In the genomic region with DNA sequence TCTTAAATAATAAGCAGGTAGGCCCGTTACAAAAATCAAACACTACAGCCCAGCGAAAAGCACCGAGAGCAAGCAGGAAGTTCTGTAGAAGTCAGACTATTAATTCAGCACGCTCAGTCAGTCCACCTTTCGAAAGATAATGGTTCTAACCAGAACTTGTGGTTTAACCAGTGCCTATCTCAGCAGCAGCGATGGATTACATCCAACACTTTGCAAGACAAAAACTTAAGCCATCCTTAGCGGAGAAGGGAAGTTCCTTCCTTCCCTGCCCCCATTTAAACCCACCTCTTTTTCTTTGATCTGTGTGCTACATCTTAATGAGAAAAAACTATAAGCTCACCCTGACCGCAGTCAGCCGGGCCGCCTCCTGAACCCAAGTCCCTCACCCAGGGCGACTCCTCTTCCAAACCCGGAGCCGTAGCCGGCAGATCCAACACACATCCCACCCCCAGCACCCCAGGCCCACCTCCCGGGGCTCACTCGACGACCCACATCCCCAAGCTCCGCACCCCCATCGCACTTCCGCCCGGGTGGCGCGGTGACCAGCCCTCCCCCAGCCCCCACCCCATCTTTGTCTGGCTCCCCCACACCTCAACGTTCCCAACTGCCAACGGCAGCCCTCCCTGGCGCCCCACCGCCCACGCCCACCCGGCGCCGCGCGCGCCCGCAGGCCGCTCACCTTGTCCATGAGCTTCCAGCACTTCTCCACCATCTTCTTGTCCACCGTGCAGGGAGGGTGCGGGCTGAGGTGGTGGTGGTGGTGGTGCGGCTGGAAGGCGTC, we compare ENCODE assay signal across 9 mouse cellular contexts. TPM values are rescaled to one million over a fixed set of nuclear protein-coding genes. Genes with fewer than 3 reads are reported as not detected.
DNase-seq lines count a peak whose midpoint lies in the region; ATAC-seq and TF ChIP-seq lines count a peak whose summit lies in the region.
"Had no signal": no experiment of that assay in that cellular context is flagged by ENCODE, and none has a peak within 500 bp of the region (broad histone marks: within the 10 kb centered on the region; RNA-seq: fewer than 3 reads in every experiment).

No protein-coding gene starts in this region.

- no peak for TF ChIP-seq POLR2A in embryonic fibroblast, embryonic 13.5 days (IDR thresholded peaks at IDR 0.05; ENCODE audit: low read depth, low read length)

- no peak for TF ChIP-seq CTCF in embryonic fibroblast, embryonic 13.5 days (IDR thresholded peaks at IDR 0.05; ENCODE audit: borderline replicate concordance, insufficient read depth, low read length)

- H3K27me3 ChIP-seq in midbrain, embryonic 10.5 days (ENCODE audit: low read depth, poor library complexity, severe bottlenecking), result no peaks in the 10 kb centered on the region

- H3K36me3 ChIP-seq in ES-E14 (ENCODE audit: control insufficient read depth, insufficient read depth, low read length, poor library complexity, severe bottlenecking), result peaks cover under 1% of the 10 kb centered on the region; the same call in 1 of the 2 replicates
- peaks cover under 1% of the 10 kb centered on the region; the same call in 1 of the 2 replicates for H3K36me3 ChIP-seq in midbrain, embryonic 10.5 days

- WGBS in midbrain, embryonic 10.5 days, result under 1% methylated on average over 40 of the region's 40 CpGs

- in situ Hi-C loops in ES-E14 (cut with MboI; ENCODE audit: low sequenced_read_pairs in 2 of 2, unreplicated experiment in 2 of 2), result no loop called here

- peak overlapping the region; percentile 92 for H3K9ac ChIP-seq in ES-E14 (ENCODE audit: insufficient read depth, low read depth, low read length, poor library complexity, severe bottlenecking)

- peak; percentile 23 for ATAC-seq in inflammation-experienced regulatory T-cells, adult 6 months

- H3K27ac ChIP-seq in ES-E14 (ENCODE audit: insufficient read depth, low read depth, low read length, poor library complexity, severe bottlenecking), result peak overlapping the region; percentile 74
- peak overlapping the region; percentile 90 for H3K27ac ChIP-seq in embryonic fibroblast, embryonic 13.5 days (ENCODE audit: insufficient read depth, low read length)
- peak overlapping the region; percentile 94 for H3K27ac ChIP-seq in midbrain, embryonic 10.5 days (replicated peaks)

- DNase-seq in kidney, adult 18-20 months, result peak; percentile 45
- DNase-seq in kidney, postnatal 10 days, result no peak
- DNase-seq in ES-E14 (ENCODE audit: low read depth, low spot score), result peak; percentile 25
- no peak for DNase-seq in midbrain, embryonic 10.5 days (ENCODE audit: low spot score)
- DNase-seq in thymus, postnatal 10 days (ENCODE audit: low spot score in 2 of 2), result peak; percentile 69 to 73
- no peak for DNase-seq in testis, postnatal 10 days (ENCODE audit: low spot score)

- H3K4me1 ChIP-seq in ES-E14 (ENCODE audit: control insufficient read depth in 2 of 2, insufficient read depth in 2 of 2, low read length in 2 of 2, poor library complexity in 1 of 2), result peaks cover 2 to 4% of the 10 kb centered on the region in 2 experiments; a peak in 2 of 4 replicates
- peaks cover 9% of the 10 kb centered on the region; the same call in 1 of the 2 replicates for H3K4me1 ChIP-seq in embryonic fibroblast, embryonic 13.5 days (ENCODE audit: control insufficient read depth, insufficient read depth, low read length)
- H3K4me1 ChIP-seq in midbrain, embryonic 10.5 days, result peaks cover 27% of the 10 kb centered on the region

- H3K4me3 ChIP-seq in ES-E14 (ENCODE audit: insufficient read depth in 1 of 2, low read depth in 1 of 2, low read length in 2 of 2, poor library complexity in 1 of 2, severe bottlenecking in 1 of 2), result peak overlapping the region; percentile 80 to 92
- peak overlapping the region; percentile 100 for H3K4me3 ChIP-seq in embryonic fibroblast, embryonic 13.5 days (ENCODE audit: insufficient read depth, low read length)
- peak overlapping the region; percentile 96 for H3K4me3 ChIP-seq in midbrain, embryonic 10.5 days

- H3K9me3 ChIP-seq in ES-E14 (ENCODE audit: control insufficient read depth, insufficient read depth, low read depth, low read length), result no peaks in the 10 kb centered on the region
- no peaks in the 10 kb centered on the region for H3K9me3 ChIP-seq in midbrain, embryonic 10.5 days (replicated peaks)

TF ChIP-seq in ES-E14, 5 proteins besides CTCF, POLR2A, EP300 and RAD21:
- TF ChIP-seq ZNF384 (IDR thresholded peaks at IDR 0.05; ENCODE audit: low read depth, low read length), result no peak
- no peak for TF ChIP-seq CHD2 (IDR thresholded peaks at IDR 0.05; ENCODE audit: low read depth, low read length)
- TF ChIP-seq HCFC1 (IDR thresholded peaks at IDR 0.05; ENCODE audit: borderline replicate concordance, insufficient read depth, low read length), result 0 out of 2 replicates have a peak, but pooled peaks have one; percentile 32

RNA-seq across cellular contexts. Expression of a gene that starts 0.6 kb away (rescaled TPM):
- 17.3 and 20.0 TPM in 2 replicates for total RNA-seq in ES-E14 (2012; rRNA removed)
- polyA plus RNA-seq in embryonic fibroblast, embryonic 13.5 days (2011; ENCODE audit: insufficient read length, low read depth, missing spikeins), result 44.1 and 47.7 TPM in 2 replicates
- 10 to 100 TPM; 17.9 to 31.2 (median 19.8) TPM for polyA plus RNA-seq in inflammation-experienced regulatory T-cells, adult 6 months (2017; shearing (Covaris generic))
- 21.7 and 25.5 TPM in 2 replicates for polyA plus RNA-seq in midbrain, embryonic 10.5 days (2016; fragmentation: Nextera tagmentation; extraction: Ambion mirVana)

RNA-seq across cellular contexts. Expression of a gene that starts 7.3 kb away (rescaled TPM):
- not detected in 2 replicates for total RNA-seq in ES-E14 (2012; rRNA removed)
- polyA plus RNA-seq in embryonic fibroblast, embryonic 13.5 days (2011; ENCODE audit: insufficient read length, low read depth, missing spikeins), result not detected in 2 replicates
- polyA plus RNA-seq in inflammation-experienced regulatory T-cells, adult 6 months (2017; shearing (Covaris generic)), result not detected
- polyA plus RNA-seq in midbrain, embryonic 10.5 days (2016; fragmentation: Nextera tagmentation; extraction: Ambion mirVana), result not detected in 2 replicates
- polyA plus RNA-seq: frontal cortex, adult 2 months had no signal

RNA-seq across cellular contexts. Expression of a gene that starts 18.1 kb away (rescaled TPM):
- total RNA-seq in ES-E14 (2012; rRNA removed), result 0.32 and 1.1 TPM in 2 replicates
- polyA plus RNA-seq in embryonic fibroblast, embryonic 13.5 days (2011; ENCODE audit: insufficient read length, low read depth, missing spikeins), result not detected in 2 replicates
- polyA plus RNA-seq in inflammation-experienced regulatory T-cells, adult 6 months (2017; shearing (Covaris generic)), result under 1 TPM in 1 of 3 experiments, not detected in 2; 0.15 TPM
- polyA plus RNA-seq in midbrain, embryonic 10.5 days (2016; fragmentation: Nextera tagmentation; extraction: Ambion mirVana), result 0.06 TPM in 1 of 2 replicates, not detected in the other

RNA-seq across cellular contexts. Expression of a gene that starts 35.2 kb away (rescaled TPM):
- 0.63 and 1.1 TPM in 2 replicates for total RNA-seq in ES-E14 (2012; rRNA removed)
- 5.9 and 6.6 TPM in 2 replicates for polyA plus RNA-seq in embryonic fibroblast, embryonic 13.5 days (2011; ENCODE audit: insufficient read length, low read depth, missing spikeins)
- 10 to 100 TPM in 1 of 3 experiments, 1 to 10 TPM in 2; 3.3 to 10.7 (median 4.1) TPM for polyA plus RNA-seq in inflammation-experienced regulatory T-cells, adult 6 months (2017; shearing (Covaris generic))
- polyA plus RNA-seq in midbrain, embryonic 10.5 days (2016; fragmentation: Nextera tagmentation; extraction: Ambion mirVana), result 2.6 and 2.9 TPM in 2 replicates

RNA-seq across cellular contexts. Expression of a gene that starts 55.2 kb away (rescaled TPM):
- total RNA-seq in ES-E14 (2012; rRNA removed), result 0.45 and 0.53 TPM in 2 replicates
- 1.0 and 1.6 TPM in 2 replicates for polyA plus RNA-seq in embryonic fibroblast, embryonic 13.5 days (2011; ENCODE audit: insufficient read length, low read depth, missing spikeins)
- polyA plus RNA-seq in inflammation-experienced regulatory T-cells, adult 6 months (2017; shearing (Covaris generic)), result not detected
- 6.4 and 8.6 TPM in 2 replicates for polyA plus RNA-seq in midbrain, embryonic 10.5 days (2016; fragmentation: Nextera tagmentation; extraction: Ambion mirVana)

Comparison
In these comparisons a context has a peak if more than half of its experiments do, and no peak if none do; other contexts are left out.
1. DNase-seq: peak in kidney, adult 18-20 months (single experiment), ES-E14 (single experiment) and thymus, postnatal 10 days (2 of 2); none in kidney, postnatal 10 days (single experiment), midbrain, embryonic 10.5 days (single experiment) and testis, postnatal 10 days (single experiment).
2. Peak in every context shown above with its lines, with median percentiles within 50 percentile points of each other: H3K27ac ChIP-seq and H3K4me3 ChIP-seq.